Mouse (Mus musculus) left cerebral cortex, postnatal 25 days (tissue): Measurements from ENCODE around the gene Trap1. TPM values are rescaled to one million over a fixed set of nuclear protein-coding genes. Genes with fewer than 3 reads are reported as not detected.
"Not testable (repeated sequence)": the region's sequence is repeated elsewhere in the genome, so short reads cannot be mapped to it uniquely, and the experiment has no call there.

Source experiments
- DNase-seq, 2 experiments: peaks; one replicate each; pipeline ENCODE4 v3.0.0; 2022; ENCODE audit warnings: low spot score in 2 of 2, mixed read lengths in 1 of 2
- intact Hi-C: fragments of 180-260 bp; cut with DNase I; formaldehyde crosslinking; loops from one replicate; pipeline ENCODE4 v1.15.1; 2025
- total RNA-seq, 2 experiments: library from RNA; stranded (reverse); gene quantifications; 2 replicates each; pipeline ENCODE4 v1.2.3; 2021

The Trap1 gene
- total RNA-seq, 2 experiments from 2014 or later, result 66.0 to 68.7 TPM

- intact Hi-C loops, result no loop called here
- DNase-seq, result no peak
Measured at GRCm38 (mm10) chr16:4040206-4040605, 37.4 kb downstream of the Trap1 start.

- no peak for DNase-seq
- intact Hi-C loops, result no loop called here
Measured at GRCm38 (mm10) chr16:4037690-4038089, 39.9 kb downstream of the Trap1 start.

- DNase-seq, result no peak
- intact Hi-C loops, result no loop called here
Measured at GRCm38 (mm10) chr16:4036807-4037206, 40.8 kb downstream of the Trap1 start, which contains the start of gene Dnase1. Gene Dnase1 (plus strand): TSS chr16:4036942.

- no peak for DNase-seq
- intact Hi-C loops, result no loop called here
Measured at GRCm38 (mm10) chr16:4035575-4035974, 42.1 kb downstream of the Trap1 start.

GRCm38 (mm10) chr16:4034476-4034875 lies 43.2 kb downstream of the Trap1 start:
- intact Hi-C loops, result no loop called here

GRCm38 (mm10) chr16:4033971-4034370 lies 43.7 kb downstream of the Trap1 start:
- intact Hi-C loops, result no loop called here
- DNase-seq, result no peak

More at GRCm38 (mm10) chr16:4034476-4034875, 43.2 kb downstream of the Trap1 start:
- no peak for DNase-seq

- DNase-seq, result no peak
- intact Hi-C loops, result no loop called here
Measured at GRCm38 (mm10) chr16:4032341-4032748, 45.3 kb downstream of the Trap1 start.

GRCm38 (mm10) chr16:4031441-4032274 lies 46.0 kb downstream of the Trap1 start:
- no peak for DNase-seq
- intact Hi-C loops, result no loop called here

GRCm38 (mm10) chr16:4030501-4030900 lies 47.1 kb downstream of the Trap1 start:
- no peak for DNase-seq
- intact Hi-C loops, result no loop called here

GRCm38 (mm10) chr16:4029371-4029841 lies 48.2 kb downstream of the Trap1 start:
- DNase-seq, result no peak
- intact Hi-C loops, result no loop called here

- intact Hi-C loops, result no loop called here
- DNase-seq, result no peak
Measured at GRCm38 (mm10) chr16:4027211-4027610, 50.4 kb downstream of the Trap1 start.

- intact Hi-C loops, result no loop called here
- DNase-seq, result no peak
Measured at GRCm38 (mm10) chr16:4026672-4027071, 51.0 kb downstream of the Trap1 start.

GRCm38 (mm10) chr16:4022719-4023118 lies 54.9 kb downstream of the Trap1 start:
- DNase-seq, result no peak

GRCm38 (mm10) chr16:4021241-4021640 lies 56.4 kb downstream of the Trap1 start:
- DNase-seq, result no peak
- intact Hi-C loops, result no loop called here

More at GRCm38 (mm10) chr16:4022719-4023118, 54.9 kb downstream of the Trap1 start:
- intact Hi-C loops, result no loop called here

GRCm38 (mm10) chr16:4017466-4017865 lies 60.2 kb downstream of the Trap1 start:
- intact Hi-C loops, result not testable (repeated sequence)

GRCm38 (mm10) chr16:4016786-4017185 lies 60.8 kb downstream of the Trap1 start:
- DNase-seq, intact Hi-C loops: not testable (repeated sequence)

More at GRCm38 (mm10) chr16:4017466-4017865, 60.2 kb downstream of the Trap1 start:
- not testable (repeated sequence) for DNase-seq

- DNase-seq, result no peak
- intact Hi-C loops, result no loop called here
Measured at GRCm38 (mm10) chr16:4014040-4014668, 63.5 kb downstream of the Trap1 start.

- DNase-seq, result no peak
- intact Hi-C loops, result no loop called here
Measured at GRCm38 (mm10) chr16:4012882-4013570, 64.6 kb downstream of the Trap1 start.

- DNase-seq, result peak; percentile 96 to 98
- intact Hi-C loops, result loop anchor here (2.0 kb wide), 1 partner anchor 95 kb away; the partner anchor contains the start of genes 1700037C18Rik and Cluap1
Measured at GRCm38 (mm10) chr16:4003489-4004398, 73.9 kb downstream of the Trap1 start, which contains the start of gene Slx4. Gene Slx4 (minus strand): TSS chr16:4003770.
